Mouse (Mus musculus) ES-Bruce4 (cell line): ENCODE measurements around the gene Prkd3.

Experiments
- CTCF ChIP-seq: IDR thresholded peaks from one replicate; pipeline ENCODE4 v1.8.1; 2011; ENCODE audit warnings: low read depth, low read length
- POLR2A ChIP-seq: IDR thresholded peaks from one replicate; pipeline ENCODE4 v1.8.1; 2011; ENCODE audit warnings: low read length; ENCODE audit not compliant: insufficient read depth

DNA sequence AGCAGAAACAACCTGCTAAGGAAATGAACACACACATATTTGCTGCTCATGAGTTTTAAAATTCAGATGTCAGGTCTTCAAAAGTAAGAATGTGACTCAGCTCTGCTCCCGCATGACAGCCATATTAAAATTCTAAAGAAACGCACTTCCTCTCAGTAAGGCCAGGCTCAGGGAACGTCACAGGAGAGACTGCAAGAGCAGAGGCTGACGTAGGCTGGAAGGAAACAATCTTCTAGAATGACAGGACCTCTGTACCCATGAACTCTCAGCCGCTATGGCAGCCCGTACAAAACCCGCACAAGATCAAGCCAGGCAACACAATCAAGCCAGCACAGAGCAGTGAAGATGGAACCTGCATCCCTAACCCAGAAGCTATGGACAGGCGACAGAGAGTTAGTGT, 31.6 kb downstream of the Prkd3 start:
- no peak for TF ChIP-seq CTCF
- TF ChIP-seq POLR2A = no peak
